Mouse (Mus musculus) hindbrain, embryonic 15.5 days (tissue): ENCODE measurements around the gene Gpr137. TPM values are rescaled to one million over a fixed set of nuclear protein-coding genes. Genes with fewer than 3 reads are reported as not detected.
A peak's percentile ranks its signal among the peaks of the same experiment; 100 is the strongest.

ENCODE experiments used
- ATAC-seq: fragments of 200-750 bp; cut with Nextera tagmentation; 2 replicates; pipeline ENCODE4 v1.8.0; 2017; ENCODE audit warnings: low read depth, moderate number of reproducible peaks, moderate TSS enrichment; ENCODE audit not compliant: low FRiP score
- H3K27ac ChIP-seq: fragments of 300-500 bp; sonication (generic); replicated peaks from 2 replicates; pipeline ENCODE4 v1.5.1; 2015; ENCODE audit warnings: mild to moderate bottlenecking, inconsistent platforms
- H3K27me3 ChIP-seq: fragments of 300-500 bp; sonication (generic); 2 replicates; pipeline ENCODE4 v1.6.1; 2015; ENCODE audit warnings: control low read depth, inconsistent platforms
- H3K36me3 ChIP-seq: fragments of 300-500 bp; sonication (generic); 2 replicates; pipeline ENCODE4 v1.6.1; 2015; ENCODE audit warnings: control low read depth, inconsistent platforms
- H3K4me1 ChIP-seq: fragments of 300-500 bp; sonication (generic); replicated peaks from 2 replicates; pipeline ENCODE4 v1.6.1; 2015; ENCODE audit warnings: control low read depth, inconsistent platforms
- H3K4me2 ChIP-seq: fragments of 300-500 bp; sonication (generic); 2 replicates; pipeline ENCODE4 v1.6.1; 2015; ENCODE audit warnings: moderate library complexity, mild to moderate bottlenecking, inconsistent platforms
- H3K4me3 ChIP-seq: fragments of 300-500 bp; sonication (generic); 2 replicates; pipeline ENCODE4 v1.5.1; 2015; ENCODE audit warnings: mild to moderate bottlenecking, inconsistent platforms
- H3K9ac ChIP-seq: fragments of 300-500 bp; sonication (generic); 2 replicates; pipeline ENCODE4 v1.6.1; 2015; ENCODE audit warnings: inconsistent platforms
- H3K9me3 ChIP-seq: fragments of 300-500 bp; sonication (generic); 2 replicates; pipeline ENCODE4 v1.6.1; 2016; ENCODE audit warnings: control low read depth, inconsistent platforms
- WGBS: fragments of 180-500 bp; shearing (Covaris S2); methylation state at CpG from one replicate; pipeline ENCODE4 v1.1.7; 2015; 5-methylcytosine and 5-hydroxymethylcytosine counted together
- polyA plus RNA-seq: library from polyadenylated mRNA; unstranded; fragments of >200 nt; fragmentation: Nextera tagmentation; extraction: Ambion mirVana; gene quantifications from 2 replicates; pipeline ENCODE4 v1.2.1, GENCODE M21; 2015

The Gpr137 gene
- polyA plus RNA-seq, 1 experiment from 2014 or later = 79.2 TPM

GRCm38 (mm10) chr19:6970460-6971085, 28.3 kb upstream of the Gpr137 start:
- Histone ChIP-seq H3K9ac (no peak overlapping the region), H3K27ac (no peak overlapping the region), H3K4me1 (peaks cover 19% of the 10 kb centered on the region), H3K4me3 (0 out of 2 replicates have a peak overlapping the region, but pooled peaks have one; percentile 38), H3K9me3 (no peaks in the 10 kb centered on the region), H3K36me3 (no peaks in the 10 kb centered on the region), H3K27me3 (peaks cover 16% of the 10 kb centered on the region), H3K4me2 (peak overlapping the region; percentile 55; the same call in 1 of the 2 replicates)
- ATAC-seq = no peak
- WGBS = 22% methylated on average over 11 of the region's 11 CpGs

GRCm38 (mm10) chr19:6969665-6970381, 27.5 kb upstream of the Gpr137 start:
- ATAC-seq = no peak
- no peak overlapping the region for H3K27ac ChIP-seq
- H3K27me3 ChIP-seq = peaks cover 16% of the 10 kb centered on the region
- H3K4me3 ChIP-seq = peak overlapping the region; percentile 38
- no peaks in the 10 kb centered on the region for H3K9me3 ChIP-seq
- H3K4me1 ChIP-seq = peaks cover 19% of the 10 kb centered on the region
- H3K36me3 ChIP-seq = no peaks in the 10 kb centered on the region
- peak overlapping the region; percentile 55 for H3K4me2 ChIP-seq
- WGBS = 1% methylated on average over 41 of the region's 55 CpGs
- 0 out of 2 replicates have a peak overlapping the region, but pooled peaks have one; percentile 24 for H3K9ac ChIP-seq

- 1% methylated on average over 11 of the region's 20 CpGs for WGBS
- H3K9ac ChIP-seq = 0 out of 2 replicates have a peak overlapping the region, but pooled peaks have one; percentile 24
- peaks cover 16% of the 10 kb centered on the region for H3K27me3 ChIP-seq
- H3K4me3 ChIP-seq = peak overlapping the region; percentile 38
- H3K9me3 ChIP-seq = no peaks in the 10 kb centered on the region
- no peak for ATAC-seq
- H3K4me1 ChIP-seq = peaks cover 19% of the 10 kb centered on the region
- no peaks in the 10 kb centered on the region for H3K36me3 ChIP-seq
- peak overlapping the region; percentile 55 for H3K4me2 ChIP-seq
- H3K27ac ChIP-seq = no peak overlapping the region
These were observed 27.0 kb upstream of the Gpr137 start for GRCm38 (mm10) chr19:6969291-6969664.

- H3K27me3 ChIP-seq = peaks cover 16% of the 10 kb centered on the region
- H3K4me3 ChIP-seq = peak overlapping the region; percentile 38
- H3K4me2 ChIP-seq = peak overlapping the region; percentile 55
- H3K4me1 ChIP-seq = peaks cover 14% of the 10 kb centered on the region
- no peak overlapping the region for H3K27ac ChIP-seq
- no peaks in the 10 kb centered on the region for H3K36me3 ChIP-seq
- H3K9me3 ChIP-seq = no peaks in the 10 kb centered on the region
- 17% methylated on average over 15 of the region's 15 CpGs for WGBS
- no peak for ATAC-seq
- no peak overlapping the region for H3K9ac ChIP-seq
These were observed 26.4 kb upstream of the Gpr137 start for GRCm38 (mm10) chr19:6968491-6969271.

DNA sequence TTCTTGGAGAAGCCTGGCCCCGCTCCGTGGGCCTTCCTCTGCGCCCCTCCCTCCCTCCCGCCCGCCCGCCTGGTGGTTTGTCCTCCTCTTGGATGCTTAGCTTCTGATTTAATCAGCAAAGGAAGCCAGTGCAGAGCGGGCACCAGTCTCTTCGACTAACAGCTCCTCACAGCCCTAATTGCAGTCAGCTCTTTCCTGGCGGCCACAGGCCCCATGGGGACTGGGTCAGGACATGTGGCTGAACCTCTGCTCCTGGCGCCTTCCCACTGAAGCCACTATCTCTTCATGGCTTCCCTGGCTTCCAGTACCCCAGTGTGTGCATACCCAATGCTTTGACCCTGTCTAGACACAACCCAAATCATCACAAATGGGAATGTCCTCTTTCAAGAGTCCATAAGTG, 14.2 kb upstream of the Gpr137 start:
- Histone ChIP-seq H3K4me1 (peaks cover 14% of the 10 kb centered on the region), H3K4me3 (no peak overlapping the region), H3K27me3 (no peaks in the 10 kb centered on the region), H3K9me3 (no peaks in the 10 kb centered on the region), H3K27ac (no peak overlapping the region), H3K36me3 (no peaks in the 10 kb centered on the region), H3K9ac (no peak overlapping the region), H3K4me2 (no peak overlapping the region)
- ATAC-seq = no peak
- 73% methylated on average over 10 of the region's 10 CpGs for whole genome bisulfite sequencing

DNA sequence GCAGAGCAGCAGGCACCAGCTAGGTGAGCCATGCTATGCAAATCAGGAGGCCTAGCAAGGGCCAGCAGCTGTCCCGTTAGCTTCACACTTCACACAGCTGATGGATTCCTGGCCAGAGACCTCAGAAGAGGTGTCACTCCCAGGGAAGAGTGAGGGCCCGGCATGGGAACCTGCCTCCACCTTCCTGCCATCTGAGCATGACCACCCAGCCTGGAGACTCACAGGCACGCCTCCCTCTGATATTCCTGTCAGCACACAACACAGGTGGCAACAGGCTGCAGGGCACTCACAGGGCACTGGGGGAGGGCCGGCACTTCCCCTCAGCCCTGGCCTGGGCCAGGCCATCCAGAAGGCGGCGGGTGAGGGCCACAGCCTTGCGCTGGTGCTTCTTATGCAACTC, 13.1 kb upstream of the Gpr137 start:
- Histone ChIP-seq H3K4me2 (no peak overlapping the region), H3K27ac (no peak overlapping the region), H3K9me3 (no peaks in the 10 kb centered on the region), H3K36me3 (no peaks in the 10 kb centered on the region), H3K9ac (no peak overlapping the region), H3K4me3 (no peak overlapping the region), H3K27me3 (no peaks in the 10 kb centered on the region), H3K4me1 (peaks cover 15% of the 10 kb centered on the region)
- 87% methylated on average over 7 of the region's 7 CpGs for WGBS
- no peak for ATAC-seq

GRCm38 (mm10) chr19:6954046-6954445, 11.8 kb upstream of the Gpr137 start:
- Histone ChIP-seq H3K4me1 (peaks cover 27% of the 10 kb centered on the region), H3K4me3 (no peak overlapping the region), H3K4me2 (no peak overlapping the region), H3K9ac (no peak overlapping the region), H3K27ac (no peak overlapping the region), H3K27me3 (no peaks in the 10 kb centered on the region), H3K9me3 (no peaks in the 10 kb centered on the region), H3K36me3 (no peaks in the 10 kb centered on the region)
- ATAC-seq = no peak
- WGBS = 45% methylated on average over 9 of the region's 9 CpGs

GRCm38 (mm10) chr19:6952712-6953037, 10.4 kb upstream of the Gpr137 start:
- 31% methylated on average over 3 of the region's 3 CpGs for WGBS

DNA sequence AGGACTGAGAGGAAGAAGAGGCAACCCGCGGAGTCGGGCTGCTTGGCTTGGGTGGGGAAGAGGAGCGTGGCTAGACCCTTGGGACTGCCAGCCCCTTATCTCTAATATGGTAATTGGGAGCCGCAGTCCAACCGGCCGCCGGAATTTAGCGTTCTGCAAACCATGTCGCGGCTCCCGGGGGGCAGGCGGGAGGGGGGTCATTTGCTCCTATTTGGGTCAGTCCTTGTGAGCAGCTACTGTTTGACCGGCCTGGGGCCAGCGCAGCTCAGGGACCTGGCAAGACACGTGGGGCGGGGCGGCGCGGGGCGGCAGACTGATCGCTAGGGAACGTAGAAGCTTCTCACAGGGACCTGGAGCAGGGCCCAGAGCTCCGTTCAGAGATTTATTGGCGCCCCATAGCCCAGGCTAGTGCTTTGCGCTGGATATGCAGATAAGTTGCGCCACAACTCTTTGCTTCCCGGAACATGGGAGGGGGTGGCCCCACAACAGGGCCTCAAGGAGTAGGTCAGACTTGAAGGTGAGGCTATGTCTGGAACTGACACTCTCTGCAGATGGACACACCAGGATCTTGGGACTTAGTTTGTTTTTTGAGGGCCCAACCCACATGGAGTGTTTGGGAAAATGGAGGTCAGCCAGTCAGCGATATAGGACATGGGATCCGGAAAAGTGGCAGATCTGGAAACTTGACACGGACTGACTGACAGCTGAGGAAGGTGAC, 9.9 kb upstream of the Gpr137 start:
- Histone ChIP-seq H3K36me3 (no peaks in the 10 kb centered on the region), H3K9me3 (no peaks in the 10 kb centered on the region), H3K4me2 (peak overlapping the region; percentile 79), H3K4me1 (peaks cover 27% of the 10 kb centered on the region), H3K27me3 (no peaks in the 10 kb centered on the region), H3K27ac (peak overlapping the region; percentile 95), H3K9ac (peak overlapping the region; percentile 48), H3K4me3 (peak overlapping the region; percentile 61)
- WGBS = 5% methylated on average over 31 of the region's 31 CpGs
- ATAC-seq = peak; percentile 36

More at GRCm38 (mm10) chr19:6952712-6953037, 10.4 kb upstream of the Gpr137 start:
- Histone ChIP-seq H3K27me3 (no peaks in the 10 kb centered on the region), H3K4me1 (peaks cover 27% of the 10 kb centered on the region), H3K9ac (0 out of 2 replicates have a peak overlapping the region, but pooled peaks have one; percentile 48), H3K27ac (peak overlapping the region; percentile 95), H3K36me3 (no peaks in the 10 kb centered on the region), H3K9me3 (no peaks in the 10 kb centered on the region), H3K4me2 (peak overlapping the region; percentile 79), H3K4me3 (peak overlapping the region; percentile 61)
- ATAC-seq = no peak

GRCm38 (mm10) chr19:6951381-6951968, 9.2 kb upstream of the Gpr137 start:
- H3K4me3 ChIP-seq = peak overlapping the region; percentile 61
- H3K4me2 ChIP-seq = peak overlapping the region; percentile 79
- H3K27me3 ChIP-seq = no peaks in the 10 kb centered on the region
- peak; percentile 85 for ATAC-seq
- H3K36me3 ChIP-seq = no peaks in the 10 kb centered on the region
- H3K9ac ChIP-seq = peak overlapping the region; percentile 48
- H3K4me1 ChIP-seq = peaks cover 27% of the 10 kb centered on the region
- peak overlapping the region; percentile 95 for H3K27ac ChIP-seq
- H3K9me3 ChIP-seq = no peaks in the 10 kb centered on the region
- under 1% methylated on average over 35 of the region's 35 CpGs for WGBS

DNA sequence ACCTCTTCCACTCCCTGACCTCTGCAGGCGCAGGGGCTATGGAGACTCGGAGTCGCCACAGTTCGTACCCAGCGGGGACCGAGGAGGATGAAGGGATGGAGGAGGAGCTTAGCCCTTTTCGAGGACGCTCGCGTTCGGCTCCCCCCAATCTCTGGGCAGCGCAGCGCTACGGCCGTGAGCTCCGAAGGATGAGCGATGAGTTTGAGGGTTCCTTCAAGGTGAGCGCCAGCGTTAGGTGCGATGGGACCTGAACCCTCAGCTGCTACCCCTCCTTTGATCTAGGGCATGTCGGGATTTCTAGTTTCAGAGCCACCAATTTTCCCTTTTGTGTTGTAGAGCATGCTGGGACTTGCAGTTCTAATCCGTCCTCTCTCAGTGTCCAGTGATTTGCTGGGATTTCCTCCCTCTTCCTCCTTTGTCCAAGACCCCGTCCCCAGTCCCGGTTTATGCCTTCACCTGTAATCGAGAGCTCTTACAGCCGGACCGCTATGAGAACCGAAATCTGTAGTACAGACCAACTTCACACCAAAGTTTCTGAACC, 8.4 kb upstream of the Gpr137 start:
- peak overlapping the region; percentile 79 for H3K4me2 ChIP-seq
- ATAC-seq = peak; percentile 27
- H3K9me3 ChIP-seq = no peaks in the 10 kb centered on the region
- peak overlapping the region; percentile 61 for H3K4me3 ChIP-seq
- under 1% methylated on average over 28 of the region's 28 CpGs for WGBS
- H3K27ac ChIP-seq = peak overlapping the region; percentile 95
- H3K9ac ChIP-seq = peak overlapping the region; percentile 48
- H3K4me1 ChIP-seq = peaks cover 27% of the 10 kb centered on the region
- no peaks in the 10 kb centered on the region for H3K36me3 ChIP-seq
- no peaks in the 10 kb centered on the region for H3K27me3 ChIP-seq
